Mouse (Mus musculus): ENCODE data around the gene Efna3. TPM values are rescaled to one million over a fixed set of nuclear protein-coding genes. Genes with fewer than 3 reads are reported as not detected.
A peak's percentile ranks its signal among the peaks of the same experiment; 100 is the strongest.

Efna3 gene
- polyA plus RNA-seq, 1 experiment from 2014 or later: 1.6 TPM

GRCm38 (mm10) chr3:89281579-89282290 is 41.0 kb downstream of the Efna3 start:
- H3K4me2 ChIP-seq (replicated peaks; ENCODE audit: low read depth): peak overlapping the region; percentile 93
- H3K4me3 ChIP-seq (ENCODE audit: low read depth, low read length): no peak overlapping the region
- H3K9ac ChIP-seq (ENCODE audit: low read depth, low read length): peak overlapping the region; percentile 23; the same call in 1 of the 2 replicates
- no peaks in the 10 kb centered on the region for H3K27me3 ChIP-seq (replicated peaks; ENCODE audit: control insufficient read depth, insufficient read depth, low read length)
- no peaks in the 10 kb centered on the region for H3K36me3 ChIP-seq (ENCODE audit: control insufficient read depth, insufficient read depth)
- peak overlapping the region; percentile 92 for H3K27ac ChIP-seq (ENCODE audit: low read depth, low read length)
- no peaks in the 10 kb centered on the region for H3K9me3 ChIP-seq (ENCODE audit: control insufficient read depth)
- TF ChIP-seq CTCF (IDR thresholded peaks at IDR 0.05; ENCODE audit: low read depth): peak; percentile 98
- ATAC-seq: no peak; the same call in 1 of the 2 replicates
- 13% methylated on average over 20 of the region's 20 CpGs for WGBS
- no peaks in the 10 kb centered on the region for H3K4me1 ChIP-seq (replicated peaks; ENCODE audit: control insufficient read depth, insufficient read depth, low read length)

- peak; percentile 89 for ATAC-seq
- H3K4me2 ChIP-seq (replicated peaks; ENCODE audit: low read depth): peak within 1 kb of the TSS; percentile 93
- under 1% methylated on average over 52 of the region's 52 CpGs for WGBS
- H3K36me3 ChIP-seq (ENCODE audit: control insufficient read depth, insufficient read depth): peaks cover 4% of the 10 kb centered on the region; the same call in 1 of the 2 replicates
- H3K27me3 ChIP-seq (replicated peaks; ENCODE audit: control insufficient read depth, insufficient read depth, low read length): no peaks in the 10 kb centered on the region
- peak within 1 kb of the TSS; percentile 90 for H3K9ac ChIP-seq (ENCODE audit: low read depth, low read length)
- TF ChIP-seq CTCF (IDR thresholded peaks at IDR 0.05; ENCODE audit: low read depth): peak; percentile 23; the same call in 1 of the 2 replicates
- H3K4me1 ChIP-seq (replicated peaks; ENCODE audit: control insufficient read depth, insufficient read depth, low read length): 0 out of 2 replicates have a peak, but pooled peaks cover 4% of the 10 kb centered on the region
- peak within 1 kb of the TSS; percentile 95 for H3K27ac ChIP-seq (ENCODE audit: low read depth, low read length)
- H3K9me3 ChIP-seq (ENCODE audit: control insufficient read depth): no peaks in the 10 kb centered on the region
- peak within 1 kb of the TSS; percentile 77 for H3K4me3 ChIP-seq (ENCODE audit: low read depth, low read length)
Measured at GRCm38 (mm10) chr3:89280606-89281511, 41.9 kb downstream of the Efna3 start, which contains the start of gene Efna1. Efna1 (minus strand) TSS chr3:89281142.

GRCm38 (mm10) chr3:89280050-89280605 is 42.6 kb downstream of the Efna3 start:
- 0 out of 2 replicates have a peak, but pooled peaks cover 4% of the 10 kb centered on the region for H3K4me1 ChIP-seq (replicated peaks; ENCODE audit: control insufficient read depth, insufficient read depth, low read length)
- under 1% methylated on average over 29 of the region's 29 CpGs for WGBS
- no peak for TF ChIP-seq CTCF (IDR thresholded peaks at IDR 0.05; ENCODE audit: low read depth)

GRCm38 (mm10) chr3:89279153-89279890 is 43.4 kb downstream of the Efna3 start:
- peak overlapping the region; percentile 90 for H3K9ac ChIP-seq (ENCODE audit: low read depth, low read length)
- peak overlapping the region; percentile 77 for H3K4me3 ChIP-seq (ENCODE audit: low read depth, low read length)
- ATAC-seq: peak; percentile 52
- H3K4me1 ChIP-seq (replicated peaks; ENCODE audit: control insufficient read depth, insufficient read depth, low read length): 0 out of 2 replicates have a peak, but pooled peaks cover 4% of the 10 kb centered on the region
- no peaks in the 10 kb centered on the region for H3K9me3 ChIP-seq (ENCODE audit: control insufficient read depth)
- H3K27me3 ChIP-seq (replicated peaks; ENCODE audit: control insufficient read depth, insufficient read depth, low read length): no peaks in the 10 kb centered on the region
- H3K4me2 ChIP-seq (replicated peaks; ENCODE audit: low read depth): peak overlapping the region; percentile 93
- peaks cover 15% of the 10 kb centered on the region for H3K36me3 ChIP-seq (ENCODE audit: control insufficient read depth, insufficient read depth)
- H3K27ac ChIP-seq (ENCODE audit: low read depth, low read length): peak overlapping the region; percentile 95
- TF ChIP-seq CTCF (IDR thresholded peaks at IDR 0.05; ENCODE audit: low read depth): no peak; the same call in 1 of the 2 replicates
- WGBS: 2% methylated on average over 35 of the region's 35 CpGs

More at GRCm38 (mm10) chr3:89280050-89280605, 42.6 kb downstream of the Efna3 start:
- peak overlapping the region; percentile 95 for H3K27ac ChIP-seq (ENCODE audit: low read depth, low read length)
- peak overlapping the region; percentile 77 for H3K4me3 ChIP-seq (ENCODE audit: low read depth, low read length)
- H3K9me3 ChIP-seq (ENCODE audit: control insufficient read depth): no peaks in the 10 kb centered on the region
- H3K36me3 ChIP-seq (ENCODE audit: control insufficient read depth, insufficient read depth): peaks cover 11% of the 10 kb centered on the region
- no peaks in the 10 kb centered on the region for H3K27me3 ChIP-seq (replicated peaks; ENCODE audit: control insufficient read depth, insufficient read depth, low read length)
- ATAC-seq: no peak
- peak overlapping the region; percentile 90 for H3K9ac ChIP-seq (ENCODE audit: low read depth, low read length)
- peak overlapping the region; percentile 93 for H3K4me2 ChIP-seq (replicated peaks; ENCODE audit: low read depth)

DNA sequence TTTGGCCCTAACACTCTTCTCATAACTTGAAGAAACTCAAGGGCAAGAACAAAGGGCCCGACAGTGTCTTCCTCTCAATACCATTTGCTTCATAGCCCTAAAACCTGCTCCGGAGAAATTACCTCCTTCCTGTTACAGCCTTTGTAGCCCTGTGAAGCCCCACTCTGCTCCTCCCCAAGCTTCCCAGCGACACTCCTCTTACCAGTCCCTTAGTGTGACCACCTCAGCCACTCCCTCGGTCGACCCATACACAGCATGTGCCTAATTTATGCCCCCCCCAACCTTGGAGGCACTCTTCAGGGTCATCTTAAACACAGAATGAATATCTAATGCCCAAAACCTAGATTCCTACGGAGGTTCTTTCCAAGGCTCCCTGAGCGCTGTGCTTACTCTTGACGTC is 44.1 kb downstream of the Efna3 start:
- H3K4me2 ChIP-seq (replicated peaks; ENCODE audit: low read depth): peak overlapping the region; percentile 93

More for the DNA sequence above, 44.1 kb downstream of the Efna3 start:
- Histone ChIP-seq H3K4me3 (ENCODE audit: low read depth, low read length) (peak overlapping the region; percentile 77), H3K9me3 (ENCODE audit: control insufficient read depth) (no peaks in the 10 kb centered on the region), H3K9ac (ENCODE audit: low read depth, low read length) (peak overlapping the region; percentile 90), H3K4me1 (replicated peaks; ENCODE audit: control insufficient read depth, insufficient read depth, low read length) (0 out of 2 replicates have a peak, but pooled peaks cover 4% of the 10 kb centered on the region), H3K36me3 (ENCODE audit: control insufficient read depth, insufficient read depth) (peaks cover 20% of the 10 kb centered on the region), H3K27me3 (replicated peaks; ENCODE audit: control insufficient read depth, insufficient read depth, low read length) (no peaks in the 10 kb centered on the region), H3K27ac (ENCODE audit: low read depth, low read length) (peak overlapping the region; percentile 95)
- 13% methylated on average over 8 of the region's 8 CpGs for WGBS
- no peak for TF ChIP-seq CTCF (IDR thresholded peaks at IDR 0.05; ENCODE audit: low read depth)
- no peak for ATAC-seq

Data from intestine, postnatal 0 days (tissue).